Mouse (Mus musculus) heart, embryonic 12.5 days (tissue): Measurements from ENCODE around the gene Sgf29. TPM values are rescaled to one million over a fixed set of nuclear protein-coding genes. Genes with fewer than 3 reads are reported as not detected.
A peak's percentile ranks its signal among the peaks of the same experiment; 100 is the strongest.

ENCODE experiments used
- ATAC-seq: fragments of 200-750 bp; cut with Nextera tagmentation; 2 replicates; pipeline ENCODE4 v1.8.0; 2017; ENCODE audit warnings: moderate TSS enrichment, moderate library complexity; ENCODE audit not compliant: insufficient number of reproducible peaks, low FRiP score
- H3K27ac ChIP-seq: fragments of 300-500 bp; sonication (generic); 2 replicates; pipeline ENCODE4 v1.5.1; 2016; ENCODE audit warnings: mild to moderate bottlenecking, moderate library complexity; ENCODE audit not compliant: poor library complexity, severe bottlenecking
- H3K27me3 ChIP-seq: fragments of 300-500 bp; sonication (generic); replicated peaks from 2 replicates; pipeline ENCODE4 v1.6.1; 2016; ENCODE audit warnings: mild to moderate bottlenecking, moderate library complexity
- H3K36me3 ChIP-seq: fragments of 300-500 bp; sonication (generic); 2 replicates; pipeline ENCODE4 v1.6.1; 2016; ENCODE audit warnings: mild to moderate bottlenecking, moderate library complexity
- H3K4me1 ChIP-seq: fragments of 300-500 bp; sonication (generic); replicated peaks from 2 replicates; pipeline ENCODE4 v1.6.1; 2016; ENCODE audit warnings: mild to moderate bottlenecking
- H3K4me2 ChIP-seq: fragments of 300-500 bp; sonication (generic); 2 replicates; pipeline ENCODE4 v1.6.1; 2016; ENCODE audit warnings: mild to moderate bottlenecking, moderate library complexity
- H3K4me3 ChIP-seq: fragments of 300-500 bp; sonication (generic); 2 replicates; pipeline ENCODE4 v1.5.1; 2016; ENCODE audit warnings: mild to moderate bottlenecking
- H3K9ac ChIP-seq: fragments of 300-500 bp; sonication (generic); 2 replicates; pipeline ENCODE4 v1.6.1; 2016; ENCODE audit warnings: mild to moderate bottlenecking, moderate library complexity
- H3K9me3 ChIP-seq: fragments of 300-500 bp; sonication (generic); replicated peaks from 2 replicates; pipeline ENCODE4 v1.6.1; 2016; ENCODE audit warnings: mild to moderate bottlenecking, moderate library complexity
- WGBS: fragments of 180-500 bp; shearing (Covaris S2); methylation state at CpG from one replicate; pipeline ENCODE4 v1.1.7; 2016; 5-methylcytosine and 5-hydroxymethylcytosine counted together
- polyA plus RNA-seq: library from polyadenylated mRNA; unstranded; fragments of >200 nt; fragmentation: Nextera tagmentation; extraction: Ambion mirVana; gene quantifications from 2 replicates; pipeline ENCODE4 v1.2.1, GENCODE M21; 2016

Sgf29 gene
- polyA plus RNA-seq, 1 experiment from 2014 or later, result 27.2 TPM

- Histone ChIP-seq H3K27me3 (peaks cover 14% of the 10 kb centered on the region), H3K4me3 (no peak overlapping the region), H3K9me3 (no peaks in the 10 kb centered on the region), H3K36me3 (no peaks in the 10 kb centered on the region), H3K4me1 (peaks cover 24% of the 10 kb centered on the region), H3K9ac (no peak overlapping the region), H3K4me2 (no peak overlapping the region), H3K27ac (no peak overlapping the region)
- no peak for ATAC-seq
- WGBS, result 91% methylated on average over 8 of the region's 8 CpGs
These were observed 48.7 kb downstream of the Sgf29 start for GRCm38 (mm10) chr7:126697838-126698237.

GRCm38 (mm10) chr7:126700063-126701015 lies 51.2 kb downstream of the Sgf29 start:
- peaks cover 36% of the 10 kb centered on the region for H3K27me3 ChIP-seq
- H3K9ac ChIP-seq, result 0 out of 2 replicates have a peak overlapping the region, but pooled peaks have one; percentile 35
- H3K4me3 ChIP-seq, result no peak overlapping the region
- no peaks in the 10 kb centered on the region for H3K9me3 ChIP-seq
- no peak overlapping the region for H3K27ac ChIP-seq
- WGBS, result 75% methylated on average over 25 of the region's 25 CpGs
- no peak for ATAC-seq
- no peak overlapping the region for H3K4me2 ChIP-seq
- H3K4me1 ChIP-seq, result peaks cover 34% of the 10 kb centered on the region
- H3K36me3 ChIP-seq, result no peaks in the 10 kb centered on the region

- H3K9ac ChIP-seq, result peak overlapping the region; percentile 37; the same call in 1 of the 2 replicates
- ATAC-seq, result peak; percentile 62
- peaks cover 34% of the 10 kb centered on the region for H3K4me1 ChIP-seq
- peak overlapping the region; percentile 7; the same call in 1 of the 2 replicates for H3K4me3 ChIP-seq
- H3K27ac ChIP-seq, result no peak overlapping the region
- H3K36me3 ChIP-seq, result no peaks in the 10 kb centered on the region
- peaks cover 43% of the 10 kb centered on the region for H3K27me3 ChIP-seq
- under 1% methylated on average over 11 of the region's 11 CpGs for WGBS
- no peaks in the 10 kb centered on the region for H3K9me3 ChIP-seq
- peak overlapping the region; percentile 53 for H3K4me2 ChIP-seq
These were observed 52.0 kb downstream of the Sgf29 start for GRCm38 (mm10) chr7:126701070-126701469.

GRCm38 (mm10) chr7:126701559-126702357 lies 52.6 kb downstream of the Sgf29 start:
- Histone ChIP-seq H3K9me3 (no peaks in the 10 kb centered on the region), H3K36me3 (no peaks in the 10 kb centered on the region), H3K27ac (no peak overlapping the region), H3K4me2 (peak overlapping the region; percentile 53), H3K27me3 (peaks cover 46% of the 10 kb centered on the region), H3K9ac (peak overlapping the region; percentile 37; the same call in 1 of the 2 replicates), H3K4me1 (peaks cover 29% of the 10 kb centered on the region), H3K4me3 (peak overlapping the region; percentile 7; the same call in 1 of the 2 replicates)
- no peak for ATAC-seq
- WGBS, result 54% methylated on average over 24 of the region's 24 CpGs

GRCm38 (mm10) chr7:126702358-126702757 lies 53.2 kb downstream of the Sgf29 start:
- Histone ChIP-seq H3K4me3 (no peak overlapping the region), H3K4me2 (no peak overlapping the region), H3K9ac (no peak overlapping the region), H3K9me3 (no peaks in the 10 kb centered on the region), H3K27me3 (peaks cover 46% of the 10 kb centered on the region), H3K27ac (no peak overlapping the region), H3K4me1 (peaks cover 26% of the 10 kb centered on the region), H3K36me3 (no peaks in the 10 kb centered on the region)
- ATAC-seq, result no peak
- WGBS, result 62% methylated on average over 6 of the region's 6 CpGs

- Histone ChIP-seq H3K4me3 (no peak overlapping the region), H3K4me1 (peaks cover 26% of the 10 kb centered on the region), H3K4me2 (no peak overlapping the region), H3K27ac (no peak overlapping the region), H3K9me3 (no peaks in the 10 kb centered on the region), H3K36me3 (no peaks in the 10 kb centered on the region), H3K27me3 (peaks cover 53% of the 10 kb centered on the region), H3K9ac (no peak overlapping the region)
- ATAC-seq, result no peak
- WGBS, result 74% methylated on average over 12 of the region's 12 CpGs
These were observed 54.0 kb downstream of the Sgf29 start for GRCm38 (mm10) chr7:126702861-126703756.

- no peak overlapping the region for H3K4me3 ChIP-seq
- peak overlapping the region; percentile 66 for H3K4me2 ChIP-seq
- H3K4me1 ChIP-seq, result peaks cover 26% of the 10 kb centered on the region
- 29% methylated on average over 7 of the region's 7 CpGs for WGBS
- no peak overlapping the region for H3K27ac ChIP-seq
- no peaks in the 10 kb centered on the region for H3K9me3 ChIP-seq
- no peaks in the 10 kb centered on the region for H3K36me3 ChIP-seq
- no peak overlapping the region for H3K9ac ChIP-seq
- peaks cover 53% of the 10 kb centered on the region for H3K27me3 ChIP-seq
- no peak for ATAC-seq
These were observed 54.6 kb downstream of the Sgf29 start for GRCm38 (mm10) chr7:126703757-126704077.

GRCm38 (mm10) chr7:126704121-126704980 lies 55.2 kb downstream of the Sgf29 start:
- WGBS, result 4% methylated on average over 39 of the region's 39 CpGs
- H3K27me3 ChIP-seq, result peaks cover 53% of the 10 kb centered on the region
- no peak for ATAC-seq
- H3K4me3 ChIP-seq, result peak overlapping the region; percentile 35
- H3K36me3 ChIP-seq, result no peaks in the 10 kb centered on the region
- peak overlapping the region; percentile 27 for H3K9ac ChIP-seq
- H3K9me3 ChIP-seq, result peaks cover 3% of the 10 kb centered on the region; the same call in 1 of the 2 replicates
- H3K4me1 ChIP-seq, result peaks cover 26% of the 10 kb centered on the region
- H3K27ac ChIP-seq, result no peak overlapping the region
- H3K4me2 ChIP-seq, result peak overlapping the region; percentile 66

- Histone ChIP-seq H3K27ac (no peak within 1 kb of the TSS), H3K9me3 (peaks cover 4% of the 10 kb centered on the region; the same call in 1 of the 2 replicates), H3K4me2 (no peak within 1 kb of the TSS), H3K27me3 (peaks cover 42% of the 10 kb centered on the region), H3K9ac (no peak within 1 kb of the TSS), H3K4me1 (peaks cover 15% of the 10 kb centered on the region), H3K36me3 (no peaks in the 10 kb centered on the region), H3K4me3 (no peak within 1 kb of the TSS)
- ATAC-seq, result no peak
- 84% methylated on average over 19 of the region's 19 CpGs for WGBS
These were observed 58.5 kb downstream of the Sgf29 start, which contains the start of gene Coro1a for GRCm38 (mm10) chr7:126707442-126708174. Coro1a (minus strand) TSS chr7:126707787.
